In the genomic region with DNA sequence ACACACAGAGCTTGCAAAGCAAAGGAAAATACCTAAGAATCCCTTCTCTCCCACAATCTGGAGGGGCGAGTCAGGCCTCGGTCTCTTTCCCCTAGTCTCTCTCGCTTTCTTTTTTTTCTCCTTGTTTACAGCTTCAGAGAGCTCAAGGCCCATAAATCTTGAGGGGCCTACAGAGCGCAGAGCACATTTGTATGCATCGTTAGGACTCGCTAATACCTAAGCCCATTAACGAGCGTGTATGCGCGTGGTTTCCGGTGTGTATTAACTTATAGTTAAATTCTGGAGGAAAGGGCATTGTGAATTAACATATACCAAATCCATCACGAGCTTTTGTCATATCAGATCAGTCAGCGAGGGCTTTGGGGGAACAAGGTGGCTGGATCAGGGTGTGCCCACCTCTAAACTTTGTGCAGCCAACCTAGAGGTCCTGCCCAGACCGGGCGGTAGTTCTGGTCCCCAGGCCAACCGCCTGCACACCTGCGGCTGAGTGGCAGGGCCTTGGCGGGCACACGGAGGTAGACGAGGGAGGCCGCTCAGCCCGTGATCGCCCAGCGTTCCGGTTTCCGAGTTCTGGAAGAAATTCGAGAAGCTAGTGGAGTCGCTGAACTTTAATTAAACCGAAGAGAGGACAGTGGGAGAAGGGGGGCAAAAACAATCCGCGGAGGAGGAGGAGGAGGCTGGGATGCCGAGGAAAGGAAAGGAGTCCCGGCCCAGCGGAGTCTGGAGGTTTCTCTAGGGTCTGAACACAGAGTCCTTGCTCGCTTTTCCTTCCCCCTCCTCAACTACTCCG, we compare ENCODE assay signal across 9 mouse cellular contexts. TPM values are rescaled to one million over a fixed set of nuclear protein-coding genes. Genes with fewer than 3 reads are reported as not detected.
A peak's percentile ranks its signal among the peaks of the same experiment; 100 is the strongest.
DNase-seq lines count a peak whose midpoint lies in the region; ATAC-seq and TF ChIP-seq lines count a peak whose summit lies in the region.
"Had no signal": no experiment of that assay in that cellular context is flagged by ENCODE, and none has a peak within 500 bp of the region (broad histone marks: within the 10 kb centered on the region; RNA-seq: fewer than 3 reads in every experiment).

No protein-coding gene starts in this region.

- H3K9me3 ChIP-seq in heart, embryonic 11.5 days (replicated peaks; ENCODE audit: control insufficient read depth, low read length), result no peaks in the 10 kb centered on the region
- H3K9me3 ChIP-seq in liver, embryonic 13.5 days (replicated peaks), result no peaks in the 10 kb centered on the region

- peak overlapping the region; percentile 9 for H3K4me2 ChIP-seq in heart, embryonic 11.5 days
- H3K4me2 ChIP-seq in liver, embryonic 13.5 days, result peak overlapping the region; percentile 34

- peaks cover 89% of the 10 kb centered on the region for H3K27me3 ChIP-seq in heart, embryonic 11.5 days (ENCODE audit: control insufficient read depth, insufficient read depth, low read length)
- H3K27me3 ChIP-seq in liver, embryonic 13.5 days, result peaks cover 94% of the 10 kb centered on the region

- H3K27ac ChIP-seq in heart, embryonic 11.5 days (ENCODE audit: low read depth, low read length), result no peak overlapping the region
- H3K27ac ChIP-seq in liver, embryonic 13.5 days, result no peak overlapping the region

- no peak overlapping the region for H3K9ac ChIP-seq in heart, embryonic 11.5 days (ENCODE audit: low read depth, low read length)
- no peak overlapping the region for H3K9ac ChIP-seq in liver, embryonic 13.5 days

- H3K4me1 ChIP-seq in heart, embryonic 11.5 days (ENCODE audit: control insufficient read depth, insufficient read depth, low read length), result no peaks in the 10 kb centered on the region; the same call in 1 of the 2 replicates
- no peaks in the 10 kb centered on the region for H3K4me1 ChIP-seq in liver, embryonic 13.5 days (replicated peaks)

- ATAC-seq in heart, embryonic 11.5 days (replicated peaks; ENCODE audit: insufficient number of reproducible peaks, low FRiP score, low TSS enrichment), result no peak
- ATAC-seq in liver, embryonic 13.5 days (ENCODE audit: low read depth), result no peak

- H3K4me3 ChIP-seq in heart, embryonic 11.5 days (ENCODE audit: low read depth, low read length), result no peak overlapping the region
- H3K4me3 ChIP-seq in liver, embryonic 13.5 days (replicated peaks), result no peak overlapping the region

- no peak for TF ChIP-seq CTCF in brain, embryonic 14.5 days (IDR thresholded peaks at IDR 0.05; ENCODE audit: borderline replicate concordance, extremely low read depth, insufficient read depth, insufficient read length)

- no peak for DNase-seq in heart, adult 9 months (ENCODE audit: low spot score in 2 of 2)
- peak; percentile 58 for DNase-seq in brain, embryonic 14.5 days (ENCODE audit: low read depth)
- peak; percentile 3 for DNase-seq in induced T-regulatory cell, adult 2 months (ENCODE audit: low read depth)
- DNase-seq in liver, embryonic 13.5 days, result no peak
- no peak for DNase-seq in spleen, postnatal 4 days (ENCODE audit: low spot score in 2 of 2)
- no peak for DNase-seq in layer of hippocampus, adult 8-10 months (ENCODE audit: low spot score in 2 of 2)
- DNase-seq in cerebellum, adult 9-11 months, result no peak

- no peak for TF ChIP-seq POLR2A in brain, embryonic 14.5 days (IDR thresholded peaks at IDR 0.05; ENCODE audit: borderline replicate concordance, extremely low read depth, insufficient read depth, insufficient read length, poor library complexity, severe bottlenecking)

- 2% methylated on average over 36 of the region's 36 CpGs for WGBS in heart, embryonic 11.5 days (ENCODE audit: insufficient replicate concordance)
- WGBS in liver, embryonic 13.5 days (ENCODE audit: insufficient replicate concordance), result 4% methylated on average over 36 of the region's 36 CpGs

- no peaks in the 10 kb centered on the region for H3K36me3 ChIP-seq in heart, embryonic 11.5 days (ENCODE audit: control insufficient read depth, insufficient read depth, low read length)
- no peaks in the 10 kb centered on the region for H3K36me3 ChIP-seq in liver, embryonic 13.5 days

RNA-seq across cellular contexts. Expression of a gene that starts 41.8 kb away (rescaled TPM):
- polyA plus RNA-seq in heart, embryonic 11.5 days (2014; fragmentation: Nextera tagmentation; extraction: Ambion mirVana), result 1.2 and 2.0 TPM in 2 replicates
- 1.2 and 13.6 TPM in 2 replicates for polyA plus RNA-seq in brain, embryonic 14.5 days (2012; rRNA removed)
- 0.31 and 0.42 TPM in 2 replicates for polyA plus RNA-seq in liver, embryonic 13.5 days (2015; fragmentation: Nextera tagmentation; extraction: Ambion mirVana)
- total RNA-seq in layer of hippocampus, adult 8-10 months (2022), result not detected
- polyA plus RNA-seq: cortical plate, adult 2 months had no signal

Comparison
In these comparisons a context has a peak if more than half of its experiments do, and no peak if none do; other contexts are left out.
1. DNase-seq: peak in brain, embryonic 14.5 days (single experiment) and induced T-regulatory cell, adult 2 months (single experiment); none in heart, adult 9 months (0 of 2), liver, embryonic 13.5 days (single experiment), spleen, postnatal 4 days (0 of 2), layer of hippocampus, adult 8-10 months (0 of 2) and cerebellum, adult 9-11 months (single experiment).